Mouse (Mus musculus) liver, embryonic 14.5 days (tissue): Measurements from ENCODE around the gene Ccdc69.

Experiments
- CTCF ChIP-seq: IDR thresholded peaks from 2 replicates; pipeline ENCODE4 v1.5.1; 2016; ENCODE audit warnings: antibody characterized with exemption, low read depth, control low read depth
- EP300 ChIP-seq: IDR thresholded peaks from 2 replicates; pipeline ENCODE4 v1.6.1; 2016; ENCODE audit warnings: antibody characterized with exemption, low read depth

- TF ChIP-seq CTCF, result no peak
- no peak for TF ChIP-seq EP300
These were observed 5.5 kb downstream of the Ccdc69 start for GRCm38 (mm10) chr11:55072467-55072866.
